Mouse (Mus musculus) heart, adult 9 months (tissue): ENCODE results near the gene Tbx10.
"Not testable (repeated sequence)": the region's sequence is repeated elsewhere in the genome, so short reads cannot be mapped to it uniquely, and the experiment has no call there.

Experiments
- DNase-seq, 2 experiments: peaks; one replicate each; pipeline ENCODE4 v3.0.0; 2022; ENCODE audit warnings: low spot score in 2 of 2

The Tbx10 gene

GRCm38 (mm10) chr19:4042124-4042523, 49.6 kb downstream of the Tbx10 start:
- peak; percentile 58 to 64 for DNase-seq

- not testable (repeated sequence) for DNase-seq
Measured at GRCm38 (mm10) chr19:4044109-4044508, 51.6 kb downstream of the Tbx10 start.

GRCm38 (mm10) chr19:4045966-4046865, 53.7 kb downstream of the Tbx10 start, which contains the start of gene Gstp2:
Gstp2 (minus strand) TSS chr19:4046023.
- peak; percentile 89 to 91 for DNase-seq

- no peak for DNase-seq
Measured at GRCm38 (mm10) chr19:4046866-4047254, 54.3 kb downstream of the Tbx10 start.

GRCm38 (mm10) chr19:4047859-4048258, 55.3 kb downstream of the Tbx10 start:
- DNase-seq = peak; percentile 43 to 80

- not testable (repeated sequence) for DNase-seq
Measured at GRCm38 (mm10) chr19:4049069-4049468, 56.5 kb downstream of the Tbx10 start.
